Mouse (Mus musculus): ENCODE results near the gene Ckmt2. TPM values are rescaled to one million over a fixed set of nuclear protein-coding genes. Genes with fewer than 3 reads are reported as not detected.
A peak's percentile ranks its signal among the peaks of the same experiment; 100 is the strongest.

Gene Ckmt2
- total RNA-seq, 2 experiments from 2014 or later = 1,040 to 2,126 TPM

- intact Hi-C loops (cut with DNase I) = loop anchor here (5.0 kb wide), 1 partner anchor 50 kb away; the partner anchor contains the start of gene Zcchc9
- no peak overlapping the region for H3K27ac ChIP-seq
- peak; percentile 37; the same call in 1 of the 2 replicates for TF ChIP-seq CTCF (IDR thresholded peaks at IDR 0.05)
- no peak for DNase-seq
- H3K4me3 ChIP-seq = no peak overlapping the region
Observed at GRCm38 (mm10) chr13:91857427-91857826, 19.3 kb downstream of the Ckmt2 start.

- intact Hi-C loops (cut with DNase I) = no loop called here
- no peak for TF ChIP-seq CTCF (IDR thresholded peaks at IDR 0.05)
- no peak for DNase-seq
- Histone ChIP-seq H3K27ac (no peak overlapping the region), H3K4me3 (no peak overlapping the region)
Observed at GRCm38 (mm10) chr13:91854412-91854811, 22.3 kb downstream of the Ckmt2 start.

GRCm38 (mm10) chr13:91827876-91828275 is 48.8 kb downstream of the Ckmt2 start:
- H3K4me3 ChIP-seq = no peak overlapping the region
- no peak overlapping the region for H3K27ac ChIP-seq
- no peak for TF ChIP-seq CTCF (IDR thresholded peaks at IDR 0.05)
- intact Hi-C loops (cut with DNase I) = no loop called here
- DNase-seq = no peak

- H3K27ac ChIP-seq = peak overlapping the region; percentile 52
- DNase-seq = peak; percentile 34
- intact Hi-C loops (cut with DNase I) = no loop called here
Observed at GRCm38 (mm10) chr13:91826066-91826465, 50.6 kb downstream of the Ckmt2 start.

GRCm38 (mm10) chr13:91824845-91825550 is 51.7 kb downstream of the Ckmt2 start:
- no peak for TF ChIP-seq CTCF (IDR thresholded peaks at IDR 0.05)
- intact Hi-C loops (cut with DNase I) = no loop called here
- H3K27ac ChIP-seq = peak overlapping the region; percentile 52
- peak overlapping the region; percentile 25; the same call in 1 of the 2 replicates for H3K4me3 ChIP-seq
- DNase-seq = peak; percentile 73

More at GRCm38 (mm10) chr13:91826066-91826465, 50.6 kb downstream of the Ckmt2 start:
- TF ChIP-seq CTCF (IDR thresholded peaks at IDR 0.05) = no peak
- no peak overlapping the region for H3K4me3 ChIP-seq

- DNase-seq = no peak
- intact Hi-C loops (cut with DNase I) = no loop called here
- no peak for TF ChIP-seq CTCF (IDR thresholded peaks at IDR 0.05)
- H3K4me3 ChIP-seq = no peak overlapping the region
- no peak overlapping the region for H3K27ac ChIP-seq
Observed at GRCm38 (mm10) chr13:91823735-91824134, 53.0 kb downstream of the Ckmt2 start.

GRCm38 (mm10) chr13:91814670-91815069 is 62.0 kb downstream of the Ckmt2 start:
- DNase-seq = no peak
- H3K27ac ChIP-seq = no peak overlapping the region
- intact Hi-C loops (cut with DNase I) = no loop called here
- no peak for TF ChIP-seq CTCF (IDR thresholded peaks at IDR 0.05)
- H3K4me3 ChIP-seq = no peak overlapping the region

GRCm38 (mm10) chr13:91809476-91809875 is 67.2 kb downstream of the Ckmt2 start:
- Histone ChIP-seq H3K4me3 (no peak overlapping the region), H3K27ac (no peak overlapping the region)
- DNase-seq = no peak
- TF ChIP-seq CTCF (IDR thresholded peaks at IDR 0.05) = peak; percentile 72
- intact Hi-C loops (cut with DNase I) = loop anchor here (5.0 to 10.0 kb wide), 3 partner anchors 48 to 345 kb away; partner anchors contain the start of gene Ssbp2

- intact Hi-C loops (cut with DNase I) = loop anchor here (5.0 to 10.0 kb wide), 3 partner anchors 49 to 343 kb away; partner anchors contain the start of gene Ssbp2
- TF ChIP-seq CTCF (IDR thresholded peaks at IDR 0.05) = no peak
- Histone ChIP-seq H3K4me3 (peak overlapping the region; percentile 86), H3K27ac (peak overlapping the region; percentile 97)
- DNase-seq = no peak
Observed at GRCm38 (mm10) chr13:91807874-91808575, 68.7 kb downstream of the Ckmt2 start.

GRCm38 (mm10) chr13:91807155-91807839 is 69.4 kb downstream of the Ckmt2 start, which contains the start of gene Zcchc9:
TSS of gene Zcchc9 (minus strand) at chr13:91807705.
- peak; percentile 50 for TF ChIP-seq CTCF (IDR thresholded peaks at IDR 0.05)
- peak; percentile 92 for DNase-seq
- Histone ChIP-seq H3K4me3 (peak within 1 kb of the TSS; percentile 86), H3K27ac (peak within 1 kb of the TSS; percentile 97)
- intact Hi-C loops (cut with DNase I) = loop anchor here (5.0 to 10.0 kb wide), 3 partner anchors 50 to 342 kb away; partner anchors contain the start of gene Ssbp2

Other genes starting within 250 kb of the Ckmt2 start
- not detected for gene Acot12, start 135.4 kb downstream of the Ckmt2 start, total RNA-seq (2021)
- 10 to 100 TPM; 11.5 to 13.0 TPM for gene Zcchc9, start 69.2 kb downstream of the Ckmt2 start, total RNA-seq (2021)

All from gastrocnemius, adult 2 months (tissue).